Mouse (Mus musculus): ENCODE measurements at regions not wholly inside any gene's neighbourhood (a gene's known extent, or its start where the extent isn't known, plus 50 kb on each side); places are given as distances from the start of the nearest gene placed in this dataset.

DNA sequence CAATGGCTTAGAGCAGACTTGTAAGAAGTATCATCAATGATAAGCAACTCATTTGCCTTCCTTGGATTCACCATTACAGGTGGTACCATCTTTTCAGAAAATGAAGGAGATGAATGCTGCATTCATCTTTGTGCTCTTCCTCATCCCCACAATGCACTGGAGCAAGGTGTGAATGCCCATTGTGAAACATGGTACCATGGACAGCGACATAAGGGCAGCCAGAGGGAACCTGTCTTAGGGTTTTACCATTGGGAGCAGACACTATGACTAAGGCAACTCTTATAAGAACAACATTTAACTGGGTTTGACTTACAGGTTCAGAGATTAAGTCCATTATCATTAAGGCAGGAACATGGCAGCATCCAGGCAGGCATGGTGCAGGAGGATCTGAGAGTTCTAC is 60.1 kb upstream of the Kcnj6 start:
- no peak for DNase-seq

DNA sequence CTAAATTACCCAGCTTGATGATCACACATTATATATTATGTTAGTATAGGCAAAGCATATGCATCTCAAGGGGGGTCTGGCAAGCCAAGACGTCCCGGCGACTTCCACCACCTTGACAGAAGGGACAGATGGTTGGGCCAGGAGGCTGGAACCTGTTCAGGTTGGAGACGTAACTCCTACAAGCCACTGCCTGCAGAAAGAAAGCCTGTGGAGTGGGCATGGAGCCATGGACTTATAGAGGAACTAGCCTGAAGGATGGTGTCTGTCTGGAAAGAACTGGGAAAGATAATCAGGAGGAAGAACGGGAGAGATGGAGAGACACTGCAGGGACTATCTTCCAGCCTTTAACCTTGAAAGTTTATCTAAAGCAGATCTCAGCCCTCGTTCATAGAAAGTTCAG is 66.9 kb upstream of the Kcnj6 start:
- no peak for DNase-seq

DNA sequence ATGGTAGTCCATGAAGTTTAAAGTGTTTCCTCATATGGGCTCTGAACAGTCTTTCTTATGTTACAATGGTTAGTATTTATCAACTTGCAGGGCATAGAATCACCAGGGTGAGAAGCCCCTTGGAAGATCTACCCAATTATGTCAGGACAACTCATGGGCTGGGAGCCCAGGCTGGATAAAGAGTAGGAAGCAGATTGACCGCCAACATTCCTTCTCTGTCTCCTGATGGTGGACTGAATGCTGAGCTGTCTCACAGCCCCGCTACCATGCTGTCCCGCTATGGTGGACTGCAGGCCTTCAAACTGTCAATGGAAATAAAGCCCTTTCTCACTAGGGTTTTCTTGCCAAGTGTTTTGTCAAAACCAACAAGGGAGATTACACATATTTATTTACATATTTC is 69.2 kb upstream of the Kcnj6 start:
- DNase-seq, result no peak

DNA sequence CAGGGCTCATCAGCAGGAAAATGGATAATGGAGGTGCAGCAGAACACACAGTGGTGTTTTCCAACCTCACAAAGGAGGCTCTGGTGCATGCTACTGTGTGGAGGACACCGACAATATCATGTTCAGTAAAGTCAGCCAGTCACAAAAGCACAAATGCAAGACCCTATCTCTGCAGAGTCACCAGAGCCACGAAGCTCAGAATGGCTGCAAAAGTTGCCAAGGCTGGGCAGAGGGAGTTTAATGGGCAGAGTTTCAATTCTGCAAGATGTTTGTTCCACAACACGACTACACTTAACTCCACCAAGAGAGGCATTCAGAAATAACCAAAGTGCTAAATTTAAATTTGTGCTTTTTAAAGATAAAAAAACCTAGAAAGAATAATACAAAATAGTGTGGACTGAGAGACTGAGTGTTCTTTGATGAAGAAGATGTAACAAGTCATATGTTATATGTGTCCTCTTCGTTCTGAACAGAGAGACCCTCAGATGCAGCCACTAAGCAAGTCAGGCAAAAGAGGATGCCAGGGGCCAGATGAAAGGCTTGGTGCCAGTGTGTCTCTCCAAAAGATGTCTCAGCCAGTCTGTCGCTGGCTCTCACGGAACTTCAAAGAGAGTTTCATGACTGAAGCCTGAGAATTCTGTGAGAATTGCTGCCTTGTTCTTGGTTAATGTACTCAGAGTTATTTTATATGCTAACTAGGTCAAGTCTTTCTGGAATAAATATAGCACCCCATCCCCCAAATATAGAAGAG is 95.1 kb upstream of the Kcnj6 start:
- no peak for DNase-seq

DNA sequence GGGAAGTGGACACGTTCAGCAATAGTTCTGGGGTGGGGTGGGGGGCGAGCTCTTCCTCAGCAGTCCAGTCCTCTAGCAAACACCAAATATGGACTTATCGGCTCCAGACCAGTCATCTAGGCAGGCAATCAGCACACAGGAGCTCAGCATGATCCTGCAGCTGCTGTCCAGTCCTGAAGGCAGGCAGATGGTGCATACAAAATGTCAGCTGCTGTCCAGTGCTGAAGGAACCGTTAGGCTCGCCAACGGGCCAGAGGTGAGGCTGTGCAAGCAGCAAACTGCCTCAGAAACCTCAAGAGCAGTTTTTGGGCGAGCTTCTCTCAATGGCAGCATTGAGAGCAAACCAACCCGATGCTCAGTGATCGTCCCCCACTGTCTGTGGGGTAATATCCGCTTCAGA is 96.3 kb upstream of the Kcnj6 start:
- DNase-seq, result peak; percentile 19

DNA sequence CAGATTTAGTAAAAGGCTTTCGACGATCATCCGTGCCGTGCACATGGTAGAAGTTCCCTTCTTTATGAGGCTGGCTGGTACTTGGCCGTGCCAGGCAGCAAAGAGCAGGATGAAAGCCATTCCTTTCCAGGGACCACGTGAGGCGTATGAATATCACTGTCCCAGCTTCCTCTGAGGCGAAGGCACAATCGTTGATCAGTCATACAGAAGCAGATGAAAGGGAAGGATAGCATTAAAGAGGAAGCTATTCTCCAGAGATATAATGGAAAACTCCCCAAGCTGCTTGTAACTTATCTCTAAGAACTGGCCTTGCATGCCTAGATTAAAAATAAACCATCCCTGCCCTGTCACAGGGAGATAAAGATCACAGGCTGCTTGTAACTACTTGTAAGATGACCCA is 103.5 kb upstream of the Kcnj6 start:
- no peak for DNase-seq

DNA sequence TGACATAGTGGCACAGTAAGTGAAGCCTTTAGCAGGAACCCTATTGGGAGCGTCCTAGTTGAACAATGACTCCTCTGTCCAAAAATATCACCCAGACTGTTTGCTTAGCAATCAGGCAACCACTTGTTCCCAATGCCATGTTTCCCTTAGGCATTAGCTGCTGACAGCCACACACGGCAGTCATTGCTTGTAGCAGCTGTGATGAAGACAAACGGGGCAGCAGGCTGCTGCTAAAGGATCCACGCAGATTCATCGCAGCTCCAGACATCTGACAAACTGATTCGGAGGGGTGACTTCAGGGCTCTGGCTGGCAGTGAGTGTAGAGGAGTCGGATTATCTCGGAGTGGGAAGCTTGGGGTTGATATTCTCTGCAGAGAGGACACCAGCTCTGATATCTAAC is 120.0 kb upstream of the Kcnj6 start:
- no peak for DNase-seq

DNA sequence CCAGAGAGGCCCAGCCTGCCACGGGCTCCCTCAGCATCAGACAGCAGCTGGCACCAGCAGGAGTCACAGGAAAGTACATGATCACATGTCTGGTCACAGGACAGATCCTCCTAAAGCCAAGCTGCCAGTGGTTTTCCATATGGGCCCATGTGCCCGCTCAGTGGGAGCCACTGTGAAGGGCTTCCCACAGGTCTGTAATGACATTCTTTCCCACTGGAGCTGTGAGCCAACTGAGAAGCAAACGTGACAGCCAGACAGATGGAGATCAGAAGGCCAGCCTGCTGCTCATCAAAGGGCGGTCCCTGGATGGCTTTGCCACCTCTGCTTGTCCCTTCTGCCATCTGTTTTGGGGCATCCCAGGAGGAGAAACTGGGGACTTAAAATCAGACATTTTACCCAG is 121.8 kb upstream of the Kcnj6 start:
- no peak for DNase-seq

DNA sequence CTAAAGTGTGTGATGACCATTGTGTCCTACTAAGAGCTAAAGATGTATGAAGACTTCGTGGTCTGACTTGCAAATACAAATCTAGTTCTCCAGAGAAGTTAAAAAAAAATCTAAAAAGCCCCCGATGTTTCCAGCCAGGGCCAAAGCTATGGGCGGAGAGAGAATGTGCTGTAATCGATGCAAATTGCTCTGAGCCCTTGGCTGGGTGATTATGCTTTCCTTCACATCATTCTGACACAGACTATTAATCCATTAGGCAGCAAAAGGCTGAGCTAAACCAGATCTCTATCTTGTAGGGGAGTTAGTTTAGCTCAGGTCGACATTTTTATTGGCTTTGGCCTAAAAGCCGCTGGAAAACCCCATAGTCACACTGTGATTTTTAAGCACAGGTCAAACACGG is 124.5 kb upstream of the Kcnj6 start:
- DNase-seq, result no peak

DNA sequence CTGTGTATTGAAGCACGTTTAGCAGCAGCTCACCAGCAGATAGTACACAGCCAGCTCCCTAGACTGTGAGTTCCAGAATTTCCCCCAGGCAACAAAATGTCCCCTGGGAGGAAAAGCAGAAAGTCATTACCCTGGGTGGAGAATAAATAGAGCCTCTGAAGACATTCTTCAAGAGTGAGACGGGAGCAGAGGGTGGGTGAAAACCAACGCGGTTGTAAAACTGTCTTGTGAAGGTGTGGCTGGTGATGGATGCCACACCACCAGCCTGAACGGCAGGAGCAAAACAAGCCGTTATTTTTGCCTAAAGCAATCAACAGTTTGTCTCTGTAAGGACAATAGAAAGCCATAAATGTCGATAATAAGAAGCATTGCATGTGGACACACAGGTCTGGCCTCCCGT is 129.7 kb upstream of the Kcnj15 start:
- DNase-seq, result no peak

DNA sequence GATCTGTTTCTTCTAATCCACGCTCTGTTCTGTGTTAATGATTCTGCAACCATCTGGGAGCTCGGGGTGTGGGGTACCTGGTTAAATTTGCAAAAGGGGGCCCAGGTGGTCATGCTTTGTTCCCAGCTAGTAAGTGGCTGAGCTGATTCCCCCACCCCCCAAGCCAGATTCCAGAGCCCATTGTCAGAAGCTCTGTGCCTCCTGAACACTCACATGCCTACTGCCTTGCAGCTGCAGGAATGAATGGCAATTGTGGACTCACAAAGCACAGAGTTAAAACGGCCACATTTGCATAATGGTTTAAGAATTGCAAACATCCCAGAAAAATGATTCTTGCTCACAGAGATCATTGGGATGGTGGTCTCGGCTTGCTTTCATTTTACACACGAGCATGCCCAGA is 125.5 kb upstream of the Kcnj15 start:
- no peak for DNase-seq

DNA sequence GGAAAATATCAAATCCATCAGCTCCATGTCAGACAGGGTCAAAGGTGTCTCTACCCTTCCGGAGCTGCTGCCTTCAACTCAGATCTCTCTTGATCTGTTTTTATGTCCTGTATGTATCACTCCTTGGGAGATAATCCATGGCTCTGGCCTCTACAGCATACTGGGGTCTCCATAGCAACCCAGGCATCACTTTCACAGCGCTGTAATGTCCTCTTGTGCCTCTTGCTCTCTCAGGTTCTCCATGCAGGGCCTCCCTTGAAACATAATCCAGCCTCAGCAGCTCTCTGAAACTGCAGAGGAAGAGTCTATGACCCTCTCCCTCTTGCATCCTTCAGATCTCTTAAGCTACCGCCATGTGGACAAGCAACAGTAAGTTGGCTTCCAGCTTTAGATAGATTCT is 118.5 kb upstream of the Kcnj15 start:
- DNase-seq, result no peak

DNA sequence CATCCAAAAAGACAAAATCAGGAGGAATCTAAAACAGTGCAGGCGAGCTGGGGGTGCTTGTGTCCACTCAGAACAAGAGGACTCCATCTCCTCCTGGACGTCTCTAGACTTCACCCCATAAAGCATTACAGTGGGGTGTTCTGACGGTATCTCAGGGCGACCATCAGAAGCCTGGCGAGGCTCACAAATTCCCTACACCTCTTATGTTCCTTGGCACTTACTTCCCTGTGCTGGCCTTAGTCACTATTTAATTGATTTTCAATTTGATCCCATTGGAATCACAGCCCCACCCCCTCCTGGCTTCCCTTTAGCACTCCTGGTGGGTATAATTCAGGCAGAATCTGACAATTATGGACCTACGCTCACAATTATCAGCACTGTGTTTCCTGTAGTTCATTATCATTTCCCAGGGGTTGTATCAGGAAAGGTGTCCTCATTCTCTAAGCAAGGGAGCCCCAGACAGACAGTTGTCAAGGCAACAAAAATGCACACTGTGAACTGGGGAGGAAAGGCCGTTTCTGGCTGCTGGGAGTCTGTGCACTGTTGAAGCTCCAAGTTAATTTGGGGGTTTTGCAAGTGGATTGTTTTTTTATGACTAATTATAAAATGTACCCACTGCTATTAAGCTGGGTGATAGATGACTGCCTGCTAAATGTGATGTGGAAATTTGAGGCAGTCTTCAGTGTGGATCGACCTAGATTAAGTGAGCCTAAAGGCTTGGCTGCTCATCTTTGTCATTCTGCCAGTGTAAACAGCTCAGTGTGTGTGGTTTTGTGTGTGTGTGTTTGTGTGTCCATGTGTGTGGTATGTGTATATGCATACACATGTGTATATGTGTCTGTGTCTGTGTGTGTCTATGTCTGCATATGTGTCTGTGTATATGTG is 115.6 kb upstream of the Kcnj15 start:
- no peak for DNase-seq

DNA sequence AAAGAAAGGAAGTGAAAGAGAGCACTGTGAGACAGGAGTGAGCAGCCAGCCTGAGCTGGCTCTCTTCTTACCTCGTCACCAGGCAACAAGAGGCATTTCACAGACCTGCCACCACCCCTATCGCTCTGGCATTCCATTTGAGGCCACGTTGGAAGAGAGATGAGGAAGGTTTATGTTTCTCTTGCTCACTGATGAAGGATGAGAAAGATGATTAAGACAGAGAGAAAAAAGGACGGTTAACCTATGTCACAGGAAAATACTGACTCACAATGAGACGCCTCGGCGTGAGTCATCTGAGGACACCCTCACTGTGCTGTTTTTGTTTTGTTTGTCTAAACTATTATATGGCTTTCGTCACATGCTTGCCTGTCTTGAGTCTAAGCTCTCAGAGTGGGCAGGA is 106.9 kb upstream of the Kcnj15 start:
- DNase-seq, result no peak

DNA sequence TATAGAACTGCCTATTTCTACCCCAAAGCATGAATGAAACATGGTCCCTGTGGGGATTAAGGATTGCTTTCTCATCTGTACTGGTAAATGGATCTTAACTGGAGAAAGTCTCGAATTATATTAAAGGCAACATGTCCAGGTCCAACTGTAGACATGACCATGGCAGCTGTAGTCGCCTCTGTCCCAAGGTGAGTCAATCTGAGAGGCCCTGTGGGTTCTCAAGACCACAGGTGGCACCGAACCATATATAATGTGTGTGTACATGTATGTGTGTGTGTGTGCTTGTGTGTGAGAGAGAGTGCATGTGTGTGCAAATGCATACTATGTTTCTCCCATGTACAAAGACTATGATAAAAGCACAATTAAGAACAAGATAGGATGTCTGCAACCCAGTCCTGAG is 105.9 kb upstream of the Kcnj15 start:
- no peak for DNase-seq

DNA sequence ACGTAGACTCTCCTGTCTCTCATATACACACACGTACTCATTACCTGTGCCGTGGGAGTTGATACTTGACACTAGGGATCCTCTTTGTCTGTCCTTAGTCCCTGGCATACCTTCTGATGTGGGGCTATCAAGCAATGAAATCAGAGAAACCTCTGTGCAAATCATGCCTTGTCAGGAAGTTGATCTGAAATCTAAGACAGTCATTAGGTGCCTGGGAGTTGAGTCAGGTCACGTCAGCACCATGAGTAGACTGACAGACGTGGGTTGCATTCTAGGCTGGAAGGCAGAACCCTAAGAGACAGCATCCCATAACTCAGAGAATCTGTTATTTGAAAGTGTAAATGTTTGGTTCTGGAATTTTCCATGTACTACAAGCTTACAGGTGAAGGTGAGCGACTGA is 105.4 kb upstream of the Kcnj15 start:
- DNase-seq, result no peak

DNA sequence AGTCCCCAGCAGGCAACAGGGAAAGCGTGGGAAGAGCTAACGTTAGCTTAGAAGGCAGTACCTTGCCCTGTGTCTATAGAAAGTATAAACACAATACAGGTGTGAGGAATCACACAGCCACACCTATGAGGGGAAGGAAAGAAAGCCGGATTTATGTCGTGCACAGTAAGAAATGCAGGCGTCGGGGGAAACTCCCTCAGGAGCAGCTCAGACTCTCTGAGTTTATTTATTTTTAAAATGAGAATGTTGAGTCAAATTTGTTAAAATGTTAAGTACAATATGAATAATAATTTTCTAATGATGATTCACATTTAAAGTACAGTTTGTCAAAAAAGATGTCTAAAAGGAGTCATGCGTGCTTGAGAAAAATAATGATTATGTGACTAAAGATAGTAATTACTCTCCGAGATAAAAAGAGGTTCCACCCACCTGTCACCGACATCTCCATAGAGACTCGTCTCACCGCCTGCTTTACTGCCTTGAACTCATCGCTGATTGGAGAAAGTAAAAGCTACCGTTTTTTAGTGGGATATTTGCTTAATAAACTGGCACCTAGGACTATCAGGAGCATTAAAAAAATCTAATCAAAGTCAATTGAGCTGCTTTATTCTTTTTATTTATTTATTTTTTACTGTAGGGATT is 104.5 kb upstream of the Kcnj15 start:
- DNase-seq, result no peak

DNA sequence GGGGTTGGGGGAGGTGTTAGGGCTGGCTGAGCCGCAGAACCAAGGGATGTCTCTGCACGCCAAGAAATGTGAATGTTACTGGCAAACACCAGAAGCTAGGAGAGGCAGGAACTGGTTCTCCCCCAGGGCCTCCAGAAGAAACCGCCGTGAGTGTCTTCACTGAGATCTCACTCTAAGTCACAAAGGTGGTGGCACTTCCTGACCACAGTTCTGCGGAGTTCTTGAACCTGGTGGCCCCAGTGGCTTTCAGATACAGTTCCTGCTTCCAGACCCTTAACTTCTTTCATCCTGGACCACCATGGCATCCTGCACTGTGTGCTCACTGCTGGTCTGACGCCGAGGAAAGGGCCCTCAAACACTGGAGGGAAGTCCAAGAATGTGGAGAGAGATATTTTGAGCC is 89.0 kb upstream of the Kcnj15 start:
- no peak for DNase-seq

DNA sequence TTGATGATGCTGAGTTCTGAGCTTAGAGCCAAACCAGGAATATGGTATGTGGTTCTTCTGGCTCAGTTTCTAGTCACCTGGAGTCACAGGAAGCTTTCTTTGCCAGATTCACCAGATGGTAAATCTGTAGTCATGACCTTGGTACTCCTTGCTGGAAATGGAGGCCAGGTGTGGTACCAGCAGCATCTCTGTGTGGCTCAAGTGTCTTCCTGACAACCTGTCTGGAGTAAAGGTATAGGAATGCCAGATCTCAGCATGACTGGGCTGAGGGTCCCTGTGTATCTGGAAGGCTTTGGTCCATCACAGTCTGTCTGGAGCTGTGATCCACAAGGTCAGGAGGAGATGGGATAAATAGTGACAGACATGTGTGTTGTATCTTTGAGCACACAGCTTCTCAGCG is 88.0 kb upstream of the Kcnj15 start:
- no peak for DNase-seq

DNA sequence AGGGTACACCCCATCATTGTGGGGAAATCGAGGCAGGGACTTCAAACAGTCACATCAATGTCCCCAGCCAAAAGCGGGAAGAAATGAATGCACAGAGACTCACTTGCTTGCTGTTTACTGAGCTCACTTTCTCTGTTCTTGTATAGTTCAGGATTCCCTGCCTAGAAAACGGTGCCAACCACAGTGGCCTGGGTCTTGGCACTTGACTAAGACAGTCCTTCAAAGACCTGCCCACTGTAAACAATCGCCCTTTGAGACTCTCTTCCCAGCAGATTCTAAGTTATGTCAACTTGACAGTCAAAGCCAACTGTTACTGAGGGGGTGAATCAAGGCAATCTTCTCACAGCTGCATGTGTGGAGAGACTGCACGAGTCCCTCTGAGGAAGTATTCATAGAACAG is 76.8 kb upstream of the Kcnj15 start:
- DNase-seq, result no peak

DNA sequence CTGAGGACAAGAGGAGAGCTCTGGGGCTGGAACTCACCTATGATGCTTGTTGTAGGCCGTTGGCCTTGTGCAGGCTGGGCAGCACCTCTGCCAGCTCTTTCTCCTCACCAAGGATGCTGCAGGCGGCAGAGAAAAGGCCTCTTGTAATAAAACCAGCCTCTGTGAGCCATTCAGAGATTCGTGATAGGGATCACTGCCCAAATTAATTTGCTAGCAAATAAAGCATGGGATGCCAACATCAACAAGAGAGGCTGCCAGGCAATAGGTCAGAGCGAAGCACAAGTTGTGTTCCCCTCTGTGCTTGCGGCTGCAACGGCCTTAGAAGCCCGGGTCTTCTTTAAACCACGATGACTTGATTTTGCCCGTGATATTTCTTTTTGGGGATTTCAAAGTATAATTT is 72.0 kb upstream of the Kcnj15 start:
- DNase-seq, result no peak

DNA sequence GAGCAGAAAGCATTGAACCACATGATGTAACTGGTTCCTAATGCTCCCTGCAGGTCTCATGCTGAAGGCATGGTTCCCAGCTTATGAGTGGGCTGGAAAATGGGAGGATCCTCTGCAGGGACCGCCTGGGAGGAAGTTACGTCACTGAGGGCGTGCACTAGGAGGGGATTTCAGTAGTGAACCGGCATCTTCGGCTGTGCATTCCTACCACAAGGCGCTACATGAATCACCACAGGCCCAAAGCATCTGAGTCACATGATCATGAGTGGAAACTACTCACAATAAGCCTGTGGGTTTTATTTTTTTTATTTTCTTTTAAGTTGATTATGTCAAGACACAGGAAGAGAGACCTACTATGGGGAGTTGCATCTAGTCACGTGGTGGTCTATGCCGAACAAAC is 68.2 kb upstream of the Kcnj15 start:
- no peak for DNase-seq

DNA sequence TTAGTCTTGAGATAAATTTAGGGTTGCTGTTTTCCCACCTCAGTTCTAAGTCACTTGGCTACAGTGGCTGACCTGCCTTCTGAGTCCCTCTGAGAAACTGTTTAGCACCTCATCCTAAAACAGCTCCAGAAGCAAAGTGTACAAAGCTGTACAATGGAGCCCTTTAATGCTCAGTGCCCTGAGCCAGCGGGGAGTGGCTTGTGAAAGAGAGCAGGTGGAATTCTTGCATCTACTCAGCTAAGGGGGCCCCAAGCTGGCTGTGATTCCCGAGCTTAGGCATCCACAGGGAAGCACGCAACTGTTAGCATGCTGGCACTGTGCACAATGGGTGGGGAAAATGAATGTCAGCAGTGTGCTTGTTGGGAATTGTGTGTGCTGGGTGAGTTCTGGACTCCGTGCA is 63.2 kb upstream of the Kcnj15 start:
- DNase-seq, result no peak

DNA sequence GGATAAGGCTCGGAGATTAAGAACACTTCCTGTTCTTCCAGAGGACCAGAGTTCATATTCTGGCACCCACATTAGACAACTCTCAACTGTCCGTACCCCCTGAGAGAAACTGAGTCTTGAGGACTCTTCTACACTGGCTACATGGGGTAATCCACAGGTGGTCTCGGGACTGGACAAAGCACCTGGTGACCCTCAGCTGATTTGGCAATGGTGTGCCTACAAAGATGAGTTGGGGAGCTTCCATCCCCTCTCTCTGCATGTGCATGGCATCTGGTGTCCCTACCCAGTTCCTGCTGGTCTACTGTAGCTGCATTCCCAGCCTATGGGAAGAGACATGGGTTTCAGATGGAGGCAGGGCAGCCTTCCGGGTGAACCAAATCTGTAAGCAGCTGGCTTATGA is 61.2 kb upstream of the Kcnj15 start:
- no peak for DNase-seq

Data from liver (tissue).